ENCODE assay signal across 9 mouse cellular contexts in the genomic region with DNA sequence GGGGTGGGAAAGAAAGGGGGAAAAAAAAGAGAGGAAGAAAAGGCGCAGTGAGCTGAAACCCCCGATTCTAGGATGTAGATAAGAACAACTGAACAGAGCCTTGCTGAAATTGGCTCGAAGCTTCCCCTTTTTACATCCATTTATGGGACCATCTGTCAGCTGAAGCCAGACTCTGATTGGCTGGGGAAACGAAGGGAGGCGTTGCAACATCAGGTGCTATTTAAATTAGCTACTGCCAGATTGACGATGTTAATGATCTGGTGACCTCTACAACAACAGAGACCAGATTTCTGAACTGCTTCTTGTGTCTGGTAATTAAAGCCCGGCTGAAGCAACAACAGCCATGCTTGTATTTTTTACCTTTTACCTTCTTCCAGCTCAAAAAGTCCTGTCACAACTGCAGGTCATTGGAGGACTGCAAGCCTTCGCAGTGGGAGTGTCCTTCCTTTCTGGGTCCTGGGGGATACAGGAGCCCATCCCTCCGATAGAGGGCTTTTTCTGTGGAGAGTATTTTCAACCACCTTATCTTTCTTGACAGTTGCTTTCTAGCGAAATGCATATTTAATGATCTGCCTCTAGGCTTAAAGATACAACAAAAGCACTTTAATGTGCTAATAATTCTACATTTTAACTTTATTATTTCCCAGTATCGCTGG.
A peak's percentile ranks its signal among the peaks of the same experiment; 100 is the strongest.
DNase-seq lines count a peak whose midpoint lies in the region; ATAC-seq lines count a peak whose summit lies in the region.
"Had no signal": no experiment of that assay in that cellular context is flagged by ENCODE, and none has a peak within 500 bp of the region (broad histone marks: within the 10 kb centered on the region; RNA-seq: fewer than 3 reads in every experiment).

No protein-coding gene starts in this region.

- H3K4me1 ChIP-seq in embryonic facial prominence, embryonic 14.5 days (ENCODE audit: control insufficient read depth, insufficient read depth, low read length) = 0 out of 2 replicates have a peak, but pooled peaks cover 2% of the 10 kb centered on the region

- no peaks in the 10 kb centered on the region for H3K27me3 ChIP-seq in embryonic facial prominence, embryonic 14.5 days (replicated peaks; ENCODE audit: control insufficient read depth, insufficient read depth, low read length)

- ATAC-seq in embryonic facial prominence, embryonic 14.5 days (ENCODE audit: low read depth) = no peak; the same call in 1 of the 2 replicates
- ATAC-seq in granulocyte monocyte progenitor cell, adult 5-6 weeks (replicated peaks; ENCODE audit: poor library complexity, severe bottlenecking) = no peak
- ATAC-seq: Patski had no signal

- no peak overlapping the region for H3K27ac ChIP-seq in embryonic facial prominence, embryonic 14.5 days (replicated peaks; ENCODE audit: low read depth, low read length)

- H3K4me3 ChIP-seq in embryonic facial prominence, embryonic 14.5 days (ENCODE audit: low read depth, low read length) = no peak overlapping the region

- peak; percentile 3 for DNase-seq in lung, postnatal 36 days
- DNase-seq in lung, adult 18-20 months = no peak
- DNase-seq in embryonic facial prominence, embryonic 14.5 days (ENCODE audit: low spot score) = peak; percentile 51
- DNase-seq in layer of hippocampus, adult 8-10 months (ENCODE audit: low spot score in 2 of 2) = peak; percentile 51 to 62
- peak; percentile 45 for DNase-seq in neural tube, embryonic 10.5 days (ENCODE audit: extremely low spot score, low spot score)
- no peak for DNase-seq in kidney, postnatal 36 days
- no peak for DNase-seq in natural killer cell, adult 2 months (ENCODE audit: low spot score in 2 of 2)

- no peaks in the 10 kb centered on the region for H3K36me3 ChIP-seq in embryonic facial prominence, embryonic 14.5 days (ENCODE audit: control insufficient read depth, insufficient read depth, low read length)

- 31% methylated on average over 11 of the region's 11 CpGs for WGBS in embryonic facial prominence, embryonic 14.5 days

- no peaks in the 10 kb centered on the region for H3K9me3 ChIP-seq in embryonic facial prominence, embryonic 14.5 days (ENCODE audit: control insufficient read depth, low read length)

- no peak overlapping the region for H3K9ac ChIP-seq in embryonic facial prominence, embryonic 14.5 days (ENCODE audit: low read depth, low read length)

- H3K4me2 ChIP-seq in embryonic facial prominence, embryonic 14.5 days (ENCODE audit: low read depth, low read length) = no peak overlapping the region

Comparison
In these comparisons a context has a peak if more than half of its experiments do, and no peak if none do; other contexts are left out.
1. DNase-seq: peak in lung, postnatal 36 days (single experiment), embryonic facial prominence, embryonic 14.5 days (single experiment), layer of hippocampus, adult 8-10 months (2 of 2) and neural tube, embryonic 10.5 days (single experiment); none in lung, adult 18-20 months (0 of 2), kidney, postnatal 36 days (0 of 2) and natural killer cell, adult 2 months (0 of 2).